Mouse (Mus musculus) frontal cortex, adult (tissue): ENCODE data around the gene Gm18336.
"Not testable (repeated sequence)": the region's sequence is repeated elsewhere in the genome, so short reads cannot be mapped to it uniquely, and the experiment has no call there.

Experiments
- ATAC-seq: cut with Nextera tagmentation; 2 replicates; pipeline ENCODE4 v1.9.2; 2017; ENCODE audit warnings: mild to moderate bottlenecking, moderate library complexity, mixed read lengths; ENCODE audit not compliant: low TSS enrichment

Gm18336 gene

DNA sequence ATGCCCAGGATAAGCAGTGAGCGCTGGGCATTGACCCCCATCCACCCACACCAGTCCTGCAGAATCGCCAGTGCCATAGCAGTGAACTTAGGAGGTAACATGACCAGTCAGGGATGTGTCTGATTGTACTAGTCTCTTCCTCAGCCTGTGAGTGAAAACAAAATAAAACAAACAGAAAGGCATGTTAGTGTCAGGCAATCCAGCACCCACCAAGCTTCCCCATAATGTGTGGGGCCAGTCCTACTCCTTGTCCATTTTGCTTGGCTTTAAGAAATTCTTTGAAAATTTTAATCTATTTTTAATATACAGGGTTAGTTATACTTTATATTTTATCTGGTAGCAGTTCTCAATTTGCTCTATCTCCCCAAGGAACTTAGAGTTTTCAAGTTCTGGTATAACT, at the start of gene Gm18336:
TSS of gene Gm18336 (minus strand) at position 101 of the 400 bp plus-strand sequence.
- ATAC-seq = not testable (repeated sequence)

- peak; percentile 70 for ATAC-seq
Observed at GRCm38 (mm10) chrX:73441428-73441827, 42.9 kb upstream of the Gm18336 start.

DNA sequence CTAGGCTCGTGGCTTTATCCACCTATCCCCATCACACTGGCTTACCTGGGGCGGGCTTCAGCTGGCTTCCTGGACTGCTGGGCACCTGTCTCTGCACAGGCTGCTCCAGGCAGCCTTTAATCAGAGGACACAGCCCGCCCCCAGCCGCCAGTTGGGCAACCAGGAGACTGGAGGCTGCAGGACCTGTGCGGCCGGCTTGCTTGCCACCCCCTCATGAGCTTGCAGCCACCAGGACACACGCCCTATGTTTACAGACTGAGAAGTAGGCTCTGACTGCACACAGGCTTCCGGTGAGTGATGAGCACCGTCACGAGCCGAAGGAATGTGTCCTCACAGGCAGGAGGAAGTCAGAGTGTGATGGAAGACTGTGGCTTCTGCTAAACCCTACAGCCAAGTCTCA, 36.7 kb upstream of the Gm18336 start, which contains the start of gene Trex2:
TSS of gene Trex2 (minus strand) at position 93 of the 400 bp plus-strand sequence.
- ATAC-seq = no peak

GRCm38 (mm10) chrX:73432850-73433249, 34.3 kb upstream of the Gm18336 start:
- no peak for ATAC-seq

DNA sequence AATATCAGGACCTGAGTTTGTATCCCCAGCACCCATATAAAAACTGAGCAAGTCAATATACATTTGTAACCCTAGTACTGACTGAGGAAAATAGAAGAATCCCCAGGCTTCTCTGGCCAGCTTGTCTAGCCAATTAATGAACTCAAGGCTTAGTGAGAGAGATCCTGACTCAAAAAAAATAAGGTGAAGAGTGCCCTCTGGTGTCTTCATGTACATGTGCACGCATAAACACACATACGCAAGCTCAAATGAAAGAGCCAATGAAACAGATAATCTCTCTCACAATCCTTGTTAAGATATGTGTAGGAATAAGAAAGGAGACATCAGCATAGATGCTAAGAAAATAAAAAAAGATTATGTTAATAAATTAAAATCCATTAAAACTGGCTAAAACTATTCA, 31.5 kb upstream of the Gm18336 start:
- ATAC-seq = peak; percentile 55; the same call in 1 of the 2 replicates

- no peak for ATAC-seq
Observed at GRCm38 (mm10) chrX:73412767-73413166, 14.2 kb upstream of the Gm18336 start.

DNA sequence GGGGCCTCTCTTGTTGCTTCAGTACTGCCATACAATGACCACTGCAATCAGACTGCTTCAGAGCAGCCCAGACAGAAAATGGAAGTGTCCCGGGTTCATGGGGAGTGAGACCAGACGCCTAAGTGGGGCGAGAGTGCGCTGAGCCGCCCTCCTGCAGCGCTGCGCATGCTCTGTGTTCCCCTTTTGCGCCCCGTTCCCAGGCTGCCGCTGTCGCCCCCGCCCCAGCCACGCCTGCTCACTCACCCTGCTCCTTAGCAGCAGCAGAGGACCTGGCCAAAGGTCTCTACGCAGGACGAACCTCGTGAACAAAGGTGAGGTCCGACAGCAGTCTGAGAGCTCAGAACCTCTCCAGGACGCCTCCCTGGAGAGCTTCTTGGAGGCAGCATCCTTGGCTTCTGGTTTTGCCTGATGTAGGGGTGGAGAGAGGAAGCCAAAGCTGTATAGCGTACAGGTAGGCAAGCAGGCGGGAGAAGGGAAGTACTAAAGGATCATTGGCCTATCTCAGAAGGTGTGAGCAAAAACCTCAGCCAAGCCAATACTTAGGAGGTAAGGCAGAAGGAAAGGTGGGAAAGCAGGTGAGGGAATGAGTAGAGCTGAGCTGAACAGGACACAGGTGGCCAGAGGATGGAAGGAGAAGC, 12.5 kb upstream of the Gm18336 start, which contains the start of gene Zfp92:
TSS of gene Zfp92 (plus strand) at position 217 of the 638 bp plus-strand sequence.
- peak; percentile 88 for ATAC-seq

DNA sequence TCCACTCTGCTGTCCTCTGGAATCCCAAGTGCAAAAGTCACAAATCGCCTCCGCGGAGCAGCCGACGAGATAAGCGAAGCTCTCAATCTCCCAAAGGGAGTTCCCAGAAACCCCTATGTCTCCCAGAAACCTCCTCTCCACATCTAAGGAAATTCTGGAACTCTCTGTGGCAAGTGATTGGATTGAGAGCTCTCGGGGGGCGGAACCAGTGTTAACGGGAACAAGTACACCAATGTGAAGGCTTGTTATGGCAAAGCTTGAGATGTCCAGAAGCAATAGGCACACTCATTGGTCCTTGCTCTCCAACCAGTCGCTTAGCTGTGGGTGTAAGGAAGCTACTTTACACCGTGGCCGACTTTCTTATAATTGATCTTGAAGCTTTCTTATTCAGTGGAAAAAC, 3.1 kb upstream of the Gm18336 start:
- ATAC-seq = no peak

GRCm38 (mm10) chrX:73400951-73401350, 2.4 kb upstream of the Gm18336 start:
- ATAC-seq = no peak

DNA sequence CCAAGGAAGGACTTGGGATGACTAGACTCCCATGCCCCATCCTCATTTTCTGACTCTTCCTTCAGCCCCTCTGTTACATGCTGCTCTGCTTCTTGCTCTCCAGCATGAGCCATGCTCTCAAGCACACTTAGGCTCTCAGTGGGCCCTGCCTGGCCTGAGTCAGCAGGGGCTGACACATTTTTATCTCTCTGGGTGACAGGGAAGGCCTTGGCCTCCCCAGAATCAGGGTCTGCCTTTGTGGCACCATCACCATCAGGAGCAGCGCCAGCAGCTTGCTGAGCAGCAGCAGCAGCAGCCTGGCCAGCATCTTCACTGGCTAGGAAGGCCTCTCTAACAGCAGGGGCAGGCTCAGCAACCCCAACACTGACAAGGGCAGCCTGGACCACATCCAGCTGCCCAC, 2.1 kb downstream of the Gm18336 start:
- no peak for ATAC-seq

GRCm38 (mm10) chrX:73391481-73391880, 7.1 kb downstream of the Gm18336 start:
- no peak for ATAC-seq

DNA sequence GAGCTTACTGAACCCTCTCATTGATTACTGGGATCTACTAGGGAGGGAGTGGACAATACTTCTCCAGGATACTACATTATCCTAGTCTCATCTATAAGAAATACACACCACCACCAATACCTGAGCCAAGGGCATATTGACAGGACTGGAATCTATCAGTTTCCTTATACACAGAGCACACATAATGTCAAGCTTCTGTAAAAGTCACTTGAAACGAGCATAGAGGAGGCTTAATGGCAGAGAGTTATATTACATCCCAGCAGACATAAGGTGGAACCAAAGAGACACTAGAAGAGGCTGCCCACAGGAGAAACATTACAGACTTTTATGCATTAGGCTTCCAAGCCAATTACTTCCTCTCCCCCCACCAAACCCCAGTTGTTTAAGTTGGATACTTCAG, 13.6 kb downstream of the Gm18336 start:
- no peak for ATAC-seq

- ATAC-seq = peak; percentile 38; the same call in 1 of the 2 replicates
Observed at GRCm38 (mm10) chrX:73384419-73384818, 14.1 kb downstream of the Gm18336 start.

DNA sequence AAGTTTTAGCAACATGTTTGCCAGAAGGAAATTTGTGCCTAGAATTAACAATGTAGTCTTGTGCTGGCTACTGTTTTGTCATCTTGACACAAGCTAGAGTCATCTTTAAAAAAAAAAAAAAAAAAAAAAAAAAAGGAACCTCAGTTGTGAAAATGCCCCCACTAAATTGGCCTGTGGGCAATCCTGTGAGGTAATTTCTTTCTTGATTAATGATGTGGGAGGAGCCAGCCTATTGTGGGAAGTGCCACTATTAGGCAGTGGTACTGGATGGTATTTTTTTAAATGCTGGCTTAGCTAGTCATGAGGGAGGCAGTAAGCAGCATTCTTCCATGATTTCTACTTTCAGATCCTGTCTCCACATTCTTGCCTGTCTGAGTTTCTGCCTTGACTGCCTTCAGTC, 35.2 kb downstream of the Gm18336 start:
- ATAC-seq = no peak

DNA sequence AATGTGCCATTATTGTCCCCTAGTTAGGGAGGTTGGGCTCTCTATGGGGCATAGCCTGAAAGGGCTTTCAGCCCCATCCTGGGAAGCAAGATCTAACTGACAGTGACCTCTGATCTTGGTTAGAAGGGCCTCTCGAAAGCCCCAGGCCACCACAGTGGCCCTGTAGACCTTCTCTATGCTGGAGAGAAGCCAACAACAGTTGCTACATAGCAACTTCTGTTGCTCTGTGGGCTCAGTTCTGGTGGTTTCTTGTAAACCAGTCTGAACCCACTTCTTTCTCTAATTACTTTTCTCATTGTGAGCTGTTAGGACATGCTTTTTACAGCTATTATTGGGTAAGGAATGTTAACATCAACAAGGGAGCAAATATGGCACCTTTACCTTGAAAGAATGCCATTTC, 41.8 kb downstream of the Gm18336 start:
- no peak for ATAC-seq

- ATAC-seq = no peak
Observed at GRCm38 (mm10) chrX:73356163-73356562, 42.4 kb downstream of the Gm18336 start.
